Mouse (Mus musculus): Measurements from ENCODE around the gene Minos1. TPM values are rescaled to one million over a fixed set of nuclear protein-coding genes. Genes with fewer than 3 reads are reported as not detected.

Gene Minos1
- polyA plus RNA-seq, 1 experiment from 2014 or later: 564 TPM

DNA sequence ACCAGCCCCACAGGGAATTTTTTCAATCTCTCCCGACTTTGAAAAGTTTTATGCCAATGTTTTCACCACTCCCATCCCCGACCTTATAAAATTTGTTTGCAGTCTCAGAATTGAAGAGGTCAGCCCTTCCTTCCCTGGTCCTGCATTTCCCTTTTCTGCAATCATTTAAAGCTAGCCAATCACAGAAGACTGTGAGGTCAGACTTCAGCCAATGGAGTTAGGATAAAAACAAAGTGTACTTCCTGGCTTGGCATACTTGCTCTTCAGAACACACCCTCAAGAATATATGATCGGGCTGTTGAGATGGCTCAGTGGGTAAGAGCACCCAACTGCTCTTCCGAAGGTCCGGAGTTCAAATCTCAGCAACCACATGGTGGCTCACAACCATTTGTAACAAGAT, 2.2 kb upstream of the Minos1 start:
- ATAC-seq (replicated peaks; ENCODE audit: low FRiP score): no peak
- H3K27me3 ChIP-seq (replicated peaks; ENCODE audit: control insufficient read depth, insufficient read depth, low read length): no peaks in the 10 kb centered on the region
- no peak overlapping the region for H3K27ac ChIP-seq (ENCODE audit: low read depth, low read length)
- H3K4me3 ChIP-seq (ENCODE audit: low read depth, low read length): no peak overlapping the region
- DNase-seq (ENCODE audit: low spot score): no peak
- H3K36me3 ChIP-seq (ENCODE audit: control insufficient read depth, insufficient read depth, low read length): no peaks in the 10 kb centered on the region
- no peak overlapping the region for H3K9ac ChIP-seq (ENCODE audit: low read depth, low read length)
- H3K4me2 ChIP-seq: no peak overlapping the region
- 76% methylated on average over 5 of the region's 5 CpGs for WGBS
- H3K4me1 ChIP-seq (replicated peaks; ENCODE audit: control insufficient read depth, insufficient read depth, low read length): peaks cover 23% of the 10 kb centered on the region
- H3K9me3 ChIP-seq (ENCODE audit: control insufficient read depth, low read length): no peaks in the 10 kb centered on the region

DNA sequence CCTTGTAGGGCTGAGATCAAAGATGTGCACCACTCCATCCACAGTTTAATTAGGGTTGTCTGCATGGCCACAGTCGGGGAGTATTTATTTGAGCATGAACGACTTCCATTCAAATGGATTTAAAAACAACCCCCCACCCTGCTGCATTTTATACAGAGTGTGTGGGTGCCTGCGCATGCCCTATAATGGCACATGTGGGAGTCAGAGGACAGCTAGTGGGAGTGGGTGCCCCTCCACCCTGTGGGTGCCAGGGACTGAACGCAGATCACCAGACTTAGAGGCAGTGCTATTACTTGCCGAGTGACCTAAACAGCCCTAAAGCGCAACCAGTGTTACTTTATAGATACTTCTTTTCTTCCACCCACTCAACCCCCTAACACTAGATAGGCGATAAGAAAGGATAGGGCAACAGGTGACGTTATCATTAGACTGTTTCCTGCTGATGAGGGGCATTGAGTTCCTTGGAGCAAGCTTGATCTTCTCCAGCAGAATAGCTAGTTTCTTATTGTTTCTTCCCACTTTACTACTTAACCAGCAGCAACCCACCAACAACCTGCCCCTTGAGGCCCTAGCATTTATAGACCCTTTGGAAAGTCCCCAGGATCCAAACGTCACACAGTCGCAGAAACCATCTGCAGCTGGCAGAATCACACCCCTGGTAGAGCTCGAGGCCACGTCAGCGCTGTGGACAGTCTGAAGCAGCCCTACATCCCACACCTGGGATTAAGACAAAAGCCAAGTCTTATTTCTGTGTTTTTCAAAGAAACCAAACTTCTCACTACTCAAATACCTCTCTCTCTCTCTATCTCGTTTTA, 1.2 kb upstream of the Minos1 start:
- H3K9me3 ChIP-seq (ENCODE audit: control insufficient read depth, low read length): no peaks in the 10 kb centered on the region
- H3K4me1 ChIP-seq (replicated peaks; ENCODE audit: control insufficient read depth, insufficient read depth, low read length): peaks cover 24% of the 10 kb centered on the region
- H3K4me3 ChIP-seq (ENCODE audit: low read depth, low read length): no peak overlapping the region
- no peak for ATAC-seq (replicated peaks; ENCODE audit: low FRiP score)
- 0 out of 2 replicates have a peak overlapping the region, but pooled peaks have one; percentile 3 for H3K27ac ChIP-seq (ENCODE audit: low read depth, low read length)
- no peaks in the 10 kb centered on the region for H3K36me3 ChIP-seq (ENCODE audit: control insufficient read depth, insufficient read depth, low read length)
- WGBS: 66% methylated on average over 14 of the region's 14 CpGs
- H3K27me3 ChIP-seq (replicated peaks; ENCODE audit: control insufficient read depth, insufficient read depth, low read length): no peaks in the 10 kb centered on the region
- no peak for DNase-seq (ENCODE audit: low spot score)
- H3K4me2 ChIP-seq: peak overlapping the region; percentile 59
- no peak overlapping the region for H3K9ac ChIP-seq (ENCODE audit: low read depth, low read length)

DNA sequence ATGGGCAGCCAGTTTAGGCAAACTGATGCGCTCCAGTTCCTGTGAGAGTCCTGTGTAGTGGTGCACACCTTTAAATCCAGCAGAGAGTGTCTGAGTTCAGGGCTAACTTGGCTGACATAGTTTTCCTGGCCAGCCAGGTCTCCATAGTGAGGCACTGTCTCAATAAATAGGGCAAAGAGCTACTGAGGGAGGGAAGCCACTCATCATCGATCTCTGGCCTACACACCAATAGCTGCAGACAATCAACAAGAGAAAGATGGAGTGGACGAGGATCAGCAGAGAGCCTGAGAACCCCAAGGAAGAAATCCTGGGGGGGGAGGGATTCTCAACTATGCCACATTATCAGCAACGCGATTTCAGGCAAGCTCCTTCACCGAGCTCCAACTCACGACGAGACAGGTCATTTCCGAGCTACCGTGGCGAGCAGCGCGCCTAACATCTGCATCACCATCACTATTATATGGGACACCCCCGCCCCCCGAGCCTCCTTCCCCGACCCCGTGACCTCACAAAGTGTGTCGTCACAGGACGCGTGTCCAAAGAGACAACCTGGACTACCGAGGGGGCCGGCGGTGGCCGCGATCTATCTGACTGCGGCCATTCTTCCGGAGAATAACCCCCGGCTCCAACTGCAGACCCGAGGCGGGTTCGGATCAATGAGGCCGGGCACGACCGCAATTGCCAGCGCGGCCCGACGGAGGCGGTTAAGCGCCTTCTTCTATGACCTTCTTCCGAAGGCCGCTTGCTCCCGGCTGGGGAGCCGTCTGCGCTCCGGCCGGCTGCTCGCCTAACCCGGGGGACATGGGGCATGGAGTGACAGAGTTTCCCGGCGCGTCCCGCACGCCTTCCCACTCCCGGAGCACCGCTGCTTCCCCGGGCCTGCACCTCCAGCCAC, 860 bp downstream of the Minos1 start:
- H3K9ac ChIP-seq (ENCODE audit: low read depth, low read length): peak overlapping the region; percentile 91
- H3K4me3 ChIP-seq (ENCODE audit: low read depth, low read length): peak overlapping the region; percentile 98
- WGBS: 3% methylated on average over 57 of the region's 57 CpGs
- H3K36me3 ChIP-seq (ENCODE audit: control insufficient read depth, insufficient read depth, low read length): peaks cover 5% of the 10 kb centered on the region
- peaks cover 26% of the 10 kb centered on the region for H3K4me1 ChIP-seq (replicated peaks; ENCODE audit: control insufficient read depth, insufficient read depth, low read length)
- H3K4me2 ChIP-seq: peak overlapping the region; percentile 95
- no peaks in the 10 kb centered on the region for H3K27me3 ChIP-seq (replicated peaks; ENCODE audit: control insufficient read depth, insufficient read depth, low read length)
- ATAC-seq (replicated peaks; ENCODE audit: low FRiP score) (peak; percentile 32), DNase-seq (ENCODE audit: low spot score) (peak; percentile 70)
- no peaks in the 10 kb centered on the region for H3K9me3 ChIP-seq (ENCODE audit: control insufficient read depth, low read length)
- peak overlapping the region; percentile 85 for H3K27ac ChIP-seq (ENCODE audit: low read depth, low read length)

GRCm38 (mm10) chr4:139126475-139126874, 4.4 kb downstream of the Minos1 start:
- ATAC-seq (replicated peaks; ENCODE audit: low FRiP score): no peak
- Histone ChIP-seq H3K27ac (ENCODE audit: low read depth, low read length) (no peak overlapping the region), H3K4me1 (replicated peaks; ENCODE audit: control insufficient read depth, insufficient read depth, low read length) (peaks cover 40% of the 10 kb centered on the region)

GRCm38 (mm10) chr4:139124940-139125339, 6.0 kb downstream of the Minos1 start:
- no peak overlapping the region for H3K4me3 ChIP-seq (ENCODE audit: low read depth, low read length)
- no peak overlapping the region for H3K9ac ChIP-seq (ENCODE audit: low read depth, low read length)
- H3K27me3 ChIP-seq (replicated peaks; ENCODE audit: control insufficient read depth, insufficient read depth, low read length): no peaks in the 10 kb centered on the region
- peaks cover 55% of the 10 kb centered on the region for H3K4me1 ChIP-seq (replicated peaks; ENCODE audit: control insufficient read depth, insufficient read depth, low read length)
- ATAC-seq (replicated peaks; ENCODE audit: low FRiP score) (no peak), DNase-seq (ENCODE audit: low spot score) (no peak)
- peaks cover 5% of the 10 kb centered on the region for H3K36me3 ChIP-seq (ENCODE audit: control insufficient read depth, insufficient read depth, low read length)
- H3K4me2 ChIP-seq: no peak overlapping the region
- 77% methylated on average over 6 of the region's 6 CpGs for WGBS
- H3K9me3 ChIP-seq (ENCODE audit: control insufficient read depth, low read length): no peaks in the 10 kb centered on the region
- no peak overlapping the region for H3K27ac ChIP-seq (ENCODE audit: low read depth, low read length)

More at GRCm38 (mm10) chr4:139126475-139126874, 4.4 kb downstream of the Minos1 start:
- no peaks in the 10 kb centered on the region for H3K9me3 ChIP-seq (ENCODE audit: control insufficient read depth, low read length)
- DNase-seq (ENCODE audit: low spot score): no peak
- H3K4me3 ChIP-seq (ENCODE audit: low read depth, low read length): no peak overlapping the region
- WGBS: 93% methylated on average over 3 of the region's 3 CpGs
- H3K36me3 ChIP-seq (ENCODE audit: control insufficient read depth, insufficient read depth, low read length): peaks cover 5% of the 10 kb centered on the region
- no peaks in the 10 kb centered on the region for H3K27me3 ChIP-seq (replicated peaks; ENCODE audit: control insufficient read depth, insufficient read depth, low read length)
- no peak overlapping the region for H3K4me2 ChIP-seq
- no peak overlapping the region for H3K9ac ChIP-seq (ENCODE audit: low read depth, low read length)

GRCm38 (mm10) chr4:139122557-139122956, 8.4 kb downstream of the Minos1 start:
- Histone ChIP-seq H3K9me3 (ENCODE audit: control insufficient read depth, low read length) (no peaks in the 10 kb centered on the region), H3K27ac (ENCODE audit: low read depth, low read length) (peak overlapping the region; percentile 43; the same call in 1 of the 2 replicates), H3K27me3 (replicated peaks; ENCODE audit: control insufficient read depth, insufficient read depth, low read length) (no peaks in the 10 kb centered on the region), H3K4me2 (peak overlapping the region; percentile 41), H3K9ac (ENCODE audit: low read depth, low read length) (no peak overlapping the region), H3K36me3 (ENCODE audit: control insufficient read depth, insufficient read depth, low read length) (peaks cover 5% of the 10 kb centered on the region), H3K4me1 (replicated peaks; ENCODE audit: control insufficient read depth, insufficient read depth, low read length) (peaks cover 57% of the 10 kb centered on the region), H3K4me3 (ENCODE audit: low read depth, low read length) (no peak overlapping the region)
- DNase-seq (ENCODE audit: low spot score): no peak
- WGBS: 61% methylated on average over 4 of the region's 4 CpGs
- ATAC-seq (replicated peaks; ENCODE audit: low FRiP score): peak; percentile 63; the same call in 1 of the 2 replicates

DNA sequence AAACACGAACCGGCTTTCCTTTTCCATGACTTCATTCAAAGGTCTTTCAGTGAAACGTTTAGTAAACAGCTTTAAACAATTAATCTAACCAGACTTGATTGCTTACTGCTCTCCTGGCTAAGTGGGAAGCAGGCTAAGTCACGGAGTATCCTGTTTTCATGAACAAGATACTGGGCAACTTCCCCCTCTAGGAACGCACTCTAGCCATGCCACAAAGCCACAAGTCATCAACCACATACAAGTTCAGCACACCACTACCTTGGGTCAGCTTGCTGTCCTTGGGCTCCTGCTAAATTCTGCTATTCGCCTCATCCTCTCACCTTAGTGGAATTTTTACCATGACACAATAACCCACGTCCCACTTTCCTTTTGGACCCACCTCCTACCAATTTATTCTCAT, 9.9 kb downstream of the Minos1 start:
- 54% methylated on average over 7 of the region's 7 CpGs for WGBS
- DNase-seq (ENCODE audit: low spot score): no peak
- Histone ChIP-seq H3K27me3 (replicated peaks; ENCODE audit: control insufficient read depth, insufficient read depth, low read length) (no peaks in the 10 kb centered on the region), H3K4me1 (replicated peaks; ENCODE audit: control insufficient read depth, insufficient read depth, low read length) (peaks cover 72% of the 10 kb centered on the region), H3K9me3 (ENCODE audit: control insufficient read depth, low read length) (no peaks in the 10 kb centered on the region), H3K9ac (ENCODE audit: low read depth, low read length) (no peak overlapping the region), H3K36me3 (ENCODE audit: control insufficient read depth, insufficient read depth, low read length) (no peaks in the 10 kb centered on the region), H3K27ac (ENCODE audit: low read depth, low read length) (no peak overlapping the region), H3K4me2 (no peak overlapping the region), H3K4me3 (ENCODE audit: low read depth, low read length) (no peak overlapping the region)
- ATAC-seq (replicated peaks; ENCODE audit: low FRiP score): no peak

- Histone ChIP-seq H3K27me3 (replicated peaks; ENCODE audit: control insufficient read depth, insufficient read depth, low read length) (no peaks in the 10 kb centered on the region), H3K4me2 (no peak overlapping the region), H3K9me3 (ENCODE audit: control insufficient read depth, low read length) (no peaks in the 10 kb centered on the region), H3K9ac (ENCODE audit: low read depth, low read length) (no peak overlapping the region), H3K36me3 (ENCODE audit: control insufficient read depth, insufficient read depth, low read length) (no peaks in the 10 kb centered on the region), H3K4me1 (replicated peaks; ENCODE audit: control insufficient read depth, insufficient read depth, low read length) (peaks cover 75% of the 10 kb centered on the region), H3K4me3 (ENCODE audit: low read depth, low read length) (no peak overlapping the region), H3K27ac (ENCODE audit: low read depth, low read length) (no peak overlapping the region)
- ATAC-seq (replicated peaks; ENCODE audit: low FRiP score) (no peak), DNase-seq (ENCODE audit: low spot score) (no peak)
- WGBS: 75% methylated on average over 4 of the region's 4 CpGs
These were observed 10.6 kb downstream of the Minos1 start for GRCm38 (mm10) chr4:139120281-139120814.
